Mouse (Mus musculus) heart, adult 2 months (tissue): ENCODE data around the gene Axl. TPM values are rescaled to one million over a fixed set of nuclear protein-coding genes. Genes with fewer than 3 reads are reported as not detected.

ENCODE experiments used
- DNase-seq, 2 experiments: peaks; one replicate each; pipeline ENCODE4 v3.0.0; 2021
- H3K27ac ChIP-seq: fragments of 200-600 bp; 2 replicates; pipeline ENCODE4 v1.8.1; 2022
- H3K27me3 ChIP-seq: fragments of 200-500 bp; 2 replicates; pipeline ENCODE4 v1.6.1; 2012; ENCODE audit warnings: mild to moderate bottlenecking, low read length, inconsistent platforms, mixed read lengths; ENCODE audit not compliant: control insufficient read depth, insufficient read depth
- H3K36me3 ChIP-seq: fragments of 200-500 bp; 2 replicates; pipeline ENCODE4 v1.6.1; 2012; ENCODE audit warnings: low read length, inconsistent platforms; ENCODE audit not compliant: control insufficient read depth, insufficient read depth
- H3K4me1 ChIP-seq: fragments of 200-500 bp; 2 replicates; pipeline ENCODE4 v1.6.1; 2011; ENCODE audit warnings: low read length; ENCODE audit not compliant: control insufficient read depth, insufficient read depth
- H3K4me3 ChIP-seq: fragments of 200-600 bp; 2 replicates; pipeline ENCODE4 v1.8.1; 2022
- H3K79me2 ChIP-seq: fragments of 200-500 bp; replicated peaks from 2 replicates; pipeline ENCODE4 v1.6.1; 2012; ENCODE audit warnings: mild to moderate bottlenecking, inconsistent platforms, low read length, moderate library complexity, mixed read lengths; ENCODE audit not compliant: control insufficient read depth, insufficient read depth
- H3K9ac ChIP-seq: fragments of 200-500 bp; 2 replicates; pipeline ENCODE4 v1.6.1; 2012; ENCODE audit warnings: low read depth, mild to moderate bottlenecking, control low read depth, inconsistent platforms, low read length, mixed read lengths
- CTCF ChIP-seq: fragments of 200-600 bp; IDR thresholded peaks from 2 replicates; pipeline ENCODE4 v1.8.1; 2022; ENCODE audit warnings: antibody characterized with exemption, mild to moderate bottlenecking, moderate library complexity
- EP300 ChIP-seq: fragments of 200-500 bp; IDR thresholded peaks from 2 replicates; pipeline ENCODE4 v1.6.1; 2011; ENCODE audit warnings: low read depth, low read length, control low read depth; ENCODE audit not compliant: insufficient read depth
- POLR2A ChIP-seq: fragments of 200-500 bp; IDR thresholded peaks from 2 replicates; pipeline ENCODE4 v1.6.1; 2011; ENCODE audit warnings: mild to moderate bottlenecking, low read depth, low read length, control low read depth; ENCODE audit not compliant: insufficient read depth
- WGBS: fragments of 180-500 bp; shearing (Covaris S2); methylation state at CpG from one replicate; pipeline ENCODE4 v1.1.7; 2018; 5-methylcytosine and 5-hydroxymethylcytosine counted together
- intact Hi-C: fragments of 180-260 bp; cut with DNase I; formaldehyde crosslinking; loops from one replicate; pipeline ENCODE4 v1.15.1; 2025
- polyA plus RNA-seq: library from polyadenylated mRNA; depleted of rRNA; stranded (reverse); fragments of >200 nt; gene quantifications from 2 replicates; pipeline ENCODE4 v1.2.3, GENCODE M21; 2012
- total RNA-seq, 2 experiments: library from RNA; stranded (reverse); gene quantifications; 2 replicates each; pipeline ENCODE4 v1.2.3; 2021

Axl gene
- total and polyA plus RNA-seq, 3 experiments = 51.8 to 82.4 (median 75.0) TPM

DNA sequence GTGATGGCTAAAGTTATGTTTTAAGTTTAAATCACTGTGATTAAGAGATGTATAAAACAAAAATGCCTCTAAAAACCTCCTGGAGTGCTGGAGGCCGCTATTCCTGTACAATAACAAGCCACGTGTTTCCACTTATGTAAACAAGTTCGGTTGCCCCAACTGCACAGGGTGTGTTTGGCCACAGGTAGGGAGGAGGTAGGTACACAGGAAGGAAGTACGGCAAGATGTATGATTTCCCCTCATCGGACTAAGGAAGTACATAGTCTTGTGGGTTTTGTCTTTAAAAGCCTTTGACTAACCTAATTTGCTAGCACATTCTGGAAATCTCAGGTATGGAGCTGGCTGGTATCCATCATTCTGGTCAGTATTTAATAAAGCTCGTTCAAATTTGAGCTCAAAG lies 37.5 kb upstream of the Axl start:
- 63% methylated on average over 6 of the region's 6 CpGs for WGBS
- DNase-seq = no peak
- TF ChIP-seq POLR2A (no peak), EP300 (no peak), CTCF (no peak)

DNA sequence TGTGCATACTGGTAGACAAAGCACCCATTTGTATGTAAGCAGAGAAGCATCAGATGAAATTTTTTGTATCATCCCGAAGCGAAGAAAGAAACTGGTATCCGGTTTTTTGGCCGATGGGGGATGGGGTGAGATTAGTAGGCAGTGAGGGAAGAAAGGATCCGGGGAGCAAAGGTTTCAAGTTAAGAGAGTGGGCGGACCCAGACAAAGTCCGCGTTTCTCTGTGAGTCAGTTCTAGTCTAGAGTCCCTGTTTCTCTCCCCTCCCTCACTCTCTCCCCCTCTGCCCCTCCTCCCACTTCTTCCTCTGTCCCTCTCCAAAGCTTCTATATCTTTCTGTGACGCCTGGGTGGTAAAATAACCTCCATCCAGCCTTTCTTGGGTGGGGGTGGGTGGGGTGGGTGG lies 36.5 kb upstream of the Axl start:
- no peak for DNase-seq
- 53% methylated on average over 9 of the region's 9 CpGs for WGBS
- H3K27ac ChIP-seq = no peak overlapping the region
- peaks cover 5% of the 10 kb centered on the region for H3K4me1 ChIP-seq
- no peak overlapping the region for H3K9ac ChIP-seq
- H3K79me2 ChIP-seq = no peaks in the 10 kb centered on the region
- no peaks in the 10 kb centered on the region for H3K36me3 ChIP-seq
- no peak overlapping the region for H3K4me3 ChIP-seq
- TF ChIP-seq POLR2A (no peak), CTCF (no peak), EP300 (no peak)
- intact Hi-C loops = no loop called here
- H3K27me3 ChIP-seq = no peaks in the 10 kb centered on the region

More for the DNA sequence above, 37.5 kb upstream of the Axl start:
- H3K27me3 ChIP-seq = no peaks in the 10 kb centered on the region
- H3K79me2 ChIP-seq = no peaks in the 10 kb centered on the region
- no peak overlapping the region for H3K27ac ChIP-seq
- no peaks in the 10 kb centered on the region for H3K36me3 ChIP-seq
- intact Hi-C loops = no loop called here
- no peak overlapping the region for H3K4me3 ChIP-seq
- H3K9ac ChIP-seq = no peak overlapping the region
- H3K4me1 ChIP-seq = peaks cover 8% of the 10 kb centered on the region

DNA sequence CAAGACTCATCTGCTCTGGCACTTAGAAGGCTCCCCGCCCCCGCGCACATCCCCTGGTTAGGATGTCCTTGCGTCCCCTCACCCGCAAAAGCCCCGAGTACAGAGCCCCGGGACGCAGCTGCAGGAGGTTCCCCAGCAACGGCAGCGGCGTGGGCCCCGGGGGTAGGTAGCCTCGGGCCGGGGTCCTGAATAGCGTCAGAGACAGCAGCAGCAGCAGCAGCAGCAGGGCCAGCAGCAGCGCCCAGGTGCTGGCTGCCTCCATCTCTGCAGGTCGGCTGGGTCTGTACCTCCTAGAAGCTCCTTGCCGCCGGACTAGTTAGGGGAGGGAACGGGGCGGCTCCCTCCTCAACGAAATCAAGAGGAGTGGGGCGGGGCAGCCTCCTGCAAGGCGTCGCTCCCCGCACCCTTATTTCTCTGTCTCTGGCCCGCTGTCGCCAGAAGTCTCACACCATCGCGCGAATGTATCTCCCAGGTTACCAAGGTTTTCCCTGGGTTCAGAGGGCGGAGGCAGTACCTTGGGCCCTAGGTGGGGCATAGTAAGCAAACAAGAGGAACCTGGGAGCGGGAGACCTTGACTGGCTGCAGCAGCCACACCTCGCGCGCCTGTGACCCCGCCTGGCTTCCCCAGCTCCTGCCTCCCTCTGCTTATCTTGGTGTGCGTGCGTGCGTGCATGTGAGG lies 27.9 kb upstream of the Axl start, which contains the start of gene Cyp2s1:
Cyp2s1 (minus strand) TSS at position 673 of the 679 bp plus-strand sequence.
- Histone ChIP-seq H3K9ac (peak within 1 kb of the TSS; percentile 60), H3K36me3 (no peaks in the 10 kb centered on the region), H3K4me3 (peak within 1 kb of the TSS; percentile 40), H3K27me3 (peaks cover 8% of the 10 kb centered on the region), H3K4me1 (no peaks in the 10 kb centered on the region; the same call in 1 of the 2 replicates), H3K27ac (no peak within 1 kb of the TSS), H3K79me2 (no peaks in the 10 kb centered on the region)
- WGBS = 4% methylated on average over 40 of the region's 40 CpGs
- DNase-seq = no peak
- no peak for TF ChIP-seq POLR2A
- intact Hi-C loops = no loop called here

DNA sequence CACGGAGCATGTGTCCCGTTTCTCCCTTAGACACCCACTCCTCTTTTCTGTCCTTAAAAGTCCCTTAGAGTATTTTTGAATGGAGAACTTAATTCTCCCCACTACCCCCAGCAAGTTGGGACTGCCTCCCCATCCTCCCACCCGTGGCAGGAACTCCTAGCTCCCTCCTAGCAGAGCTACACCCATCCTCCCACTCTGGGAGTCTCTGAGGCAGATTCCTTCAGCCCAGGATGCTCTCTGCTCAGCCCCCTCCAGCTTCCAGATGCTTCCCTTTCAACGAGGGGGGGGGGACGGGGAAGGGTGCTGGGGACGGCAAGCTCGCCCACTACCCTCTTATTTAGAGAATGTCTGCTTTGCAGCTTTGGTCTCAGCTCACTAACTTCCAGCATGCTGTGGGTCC lies 27.1 kb upstream of the Axl start:
- no peak overlapping the region; the same call in 1 of the 2 replicates for H3K4me3 ChIP-seq
- no peak for TF ChIP-seq CTCF
- TF ChIP-seq POLR2A = no peak
- TF ChIP-seq EP300 = no peak
- intact Hi-C loops = no loop called here

DNA sequence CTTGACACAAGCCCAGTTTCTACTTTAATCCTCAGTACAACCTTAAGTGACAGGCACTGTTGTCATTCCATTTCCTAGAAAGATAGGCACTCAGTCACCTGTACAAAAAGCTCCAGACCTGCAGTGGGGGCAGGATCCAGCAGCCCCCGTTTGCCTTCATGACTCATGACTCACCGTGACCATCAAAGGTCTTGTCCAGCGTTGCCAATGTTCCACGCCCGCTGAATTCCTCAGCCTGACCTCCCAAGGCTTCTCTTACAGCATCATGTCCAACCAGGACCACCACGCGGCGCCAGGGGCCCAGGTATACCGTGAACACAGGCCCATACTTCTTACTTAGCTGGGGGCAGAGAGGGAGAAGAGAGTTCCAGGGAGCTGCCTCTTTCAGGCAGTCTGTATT lies 26.2 kb upstream of the Axl start:
- H3K79me2 ChIP-seq = no peaks in the 10 kb centered on the region
- H3K27me3 ChIP-seq = peaks cover 8% of the 10 kb centered on the region
- no peak for DNase-seq
- TF ChIP-seq POLR2A (no peak), CTCF (no peak), EP300 (no peak)
- peaks cover 1% of the 10 kb centered on the region for H3K4me1 ChIP-seq
- no peaks in the 10 kb centered on the region for H3K36me3 ChIP-seq
- H3K27ac ChIP-seq = no peak overlapping the region
- 80% methylated on average over 9 of the region's 9 CpGs for WGBS
- no peak overlapping the region for H3K4me3 ChIP-seq
- intact Hi-C loops = no loop called here
- no peak overlapping the region for H3K9ac ChIP-seq

More for the DNA sequence above, 27.1 kb upstream of the Axl start:
- Histone ChIP-seq H3K36me3 (no peaks in the 10 kb centered on the region), H3K9ac (no peak overlapping the region), H3K27me3 (peaks cover 8% of the 10 kb centered on the region), H3K4me1 (peaks cover 1% of the 10 kb centered on the region), H3K79me2 (no peaks in the 10 kb centered on the region), H3K27ac (no peak overlapping the region)
- WGBS = 23% methylated on average over 7 of the region's 7 CpGs
- DNase-seq = no peak

DNA sequence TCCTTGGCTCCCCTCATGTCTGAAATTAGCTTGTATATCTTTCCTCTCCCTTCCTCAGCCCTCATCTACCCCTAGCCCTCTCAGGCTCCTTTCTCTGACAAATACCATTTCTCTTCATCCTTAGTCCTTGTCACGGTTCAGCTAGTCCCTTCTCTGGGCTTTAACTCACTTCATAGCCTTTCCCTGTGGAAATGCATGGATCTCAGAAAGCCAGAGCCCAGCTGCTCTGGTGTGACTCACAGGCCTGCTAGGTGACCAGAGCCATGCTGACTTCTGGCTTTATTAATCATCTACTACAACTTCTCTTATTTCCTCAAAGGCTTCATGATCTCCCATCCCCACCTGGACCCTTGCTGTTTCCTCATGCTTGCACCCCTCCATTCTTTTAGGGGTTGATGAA lies 23.7 kb upstream of the Axl start:
- H3K9ac ChIP-seq = no peak overlapping the region
- peaks cover 1% of the 10 kb centered on the region for H3K4me1 ChIP-seq
- TF ChIP-seq EP300 (no peak), CTCF (no peak), POLR2A (no peak)
- H3K79me2 ChIP-seq = no peaks in the 10 kb centered on the region
- intact Hi-C loops = no loop called here
- H3K4me3 ChIP-seq = no peak overlapping the region
- H3K36me3 ChIP-seq = no peaks in the 10 kb centered on the region
- DNase-seq = no peak
- H3K27ac ChIP-seq = no peak overlapping the region
- WGBS = 90% methylated on average over 1 of the region's 1 CpGs
- H3K27me3 ChIP-seq = peaks cover 8% of the 10 kb centered on the region
